Mouse (Mus musculus): Measurements from ENCODE around the gene Rbm4. TPM values are rescaled to one million over a fixed set of nuclear protein-coding genes. Genes with fewer than 3 reads are reported as not detected.

Gene Rbm4
- polyA plus RNA-seq (2012; ENCODE audit: insufficient read depth, insufficient read length, low replicate concordance, missing spikeins) = 103 TPM in 1 of 2 replicates, not detected in the other

GRCm38 (mm10) chr19:4793831-4794422, at the start of gene Rbm4:
TSS of gene Rbm4 (minus strand) at chr19:4793901.
- Histone ChIP-seq H3K27ac (ENCODE audit: insufficient read depth, low read depth, low read length) (peak within 1 kb of the TSS; percentile 66; the same call in 1 of the 2 replicates), H3K4me1 (ENCODE audit: control insufficient read depth, insufficient read depth, low read length) (peaks cover 7% of the 10 kb centered on the region), H3K4me3 (ENCODE audit: insufficient read depth, low read depth, low read length) (peak within 1 kb of the TSS; percentile 90)
- TF ChIP-seq CTCF (IDR thresholded peaks at IDR 0.05; ENCODE audit: insufficient read depth, low read depth, low read length) (no peak), POLR2A (IDR thresholded peaks at IDR 0.05; ENCODE audit: insufficient read depth, low read depth, low read length) (peak; percentile 46; the same call in 1 of the 2 replicates)
- under 1% methylated on average over 31 of the region's 31 CpGs for WGBS

GRCm38 (mm10) chr19:4842611-4843010, 48.9 kb upstream of the Rbm4 start:
- H3K4me3 ChIP-seq (ENCODE audit: insufficient read depth, low read depth, low read length) = no peak overlapping the region
- TF ChIP-seq CTCF (IDR thresholded peaks at IDR 0.05; ENCODE audit: insufficient read depth, low read depth, low read length) (no peak), POLR2A (IDR thresholded peaks at IDR 0.05; ENCODE audit: insufficient read depth, low read depth, low read length) (no peak)
- peaks cover 6% of the 10 kb centered on the region; the same call in 1 of the 2 replicates for H3K4me1 ChIP-seq (ENCODE audit: control insufficient read depth, insufficient read depth, low read length)
- WGBS = 74% methylated on average over 2 of the region's 2 CpGs
- no peak overlapping the region for H3K27ac ChIP-seq (ENCODE audit: insufficient read depth, low read depth, low read length)

- TF ChIP-seq CTCF (IDR thresholded peaks at IDR 0.05; ENCODE audit: insufficient read depth, low read depth, low read length) = no peak
- TF ChIP-seq POLR2A (IDR thresholded peaks at IDR 0.05; ENCODE audit: insufficient read depth, low read depth, low read length) = no peak
- Histone ChIP-seq H3K4me1 (ENCODE audit: control insufficient read depth, insufficient read depth, low read length) (peaks cover 6% of the 10 kb centered on the region; the same call in 1 of the 2 replicates), H3K4me3 (ENCODE audit: insufficient read depth, low read depth, low read length) (no peak overlapping the region), H3K27ac (ENCODE audit: insufficient read depth, low read depth, low read length) (no peak overlapping the region)
- WGBS = 83% methylated on average over 9 of the region's 9 CpGs
Measured at GRCm38 (mm10) chr19:4840848-4841247, 47.1 kb upstream of the Rbm4 start.

- TF ChIP-seq POLR2A (IDR thresholded peaks at IDR 0.05; ENCODE audit: insufficient read depth, low read depth, low read length) = no peak
- TF ChIP-seq CTCF (IDR thresholded peaks at IDR 0.05; ENCODE audit: insufficient read depth, low read depth, low read length) = no peak
- Histone ChIP-seq H3K4me1 (ENCODE audit: control insufficient read depth, insufficient read depth, low read length) (peaks cover 6% of the 10 kb centered on the region; the same call in 1 of the 2 replicates), H3K4me3 (ENCODE audit: insufficient read depth, low read depth, low read length) (peak within 1 kb of the TSS; percentile 60), H3K27ac (ENCODE audit: insufficient read depth, low read depth, low read length) (0 out of 2 replicates have a peak within 1 kb of the TSS, but pooled peaks have one; percentile 8)
- WGBS = under 1% methylated on average over 25 of the region's 25 CpGs
Measured at GRCm38 (mm10) chr19:4839149-4839548, 45.4 kb upstream of the Rbm4 start, which contains the start of the genes Ccs and Ccdc87. TSS of gene Ccs (minus strand) at chr19:4839332. TSS of gene Ccdc87 (plus strand) at chr19:4839366.

GRCm38 (mm10) chr19:4838526-4839140, 44.9 kb upstream of the Rbm4 start:
- H3K4me1 ChIP-seq (ENCODE audit: control insufficient read depth, insufficient read depth, low read length) = peaks cover 6% of the 10 kb centered on the region; the same call in 1 of the 2 replicates
- 0 out of 2 replicates have a peak overlapping the region, but pooled peaks have one; percentile 8 for H3K27ac ChIP-seq (ENCODE audit: insufficient read depth, low read depth, low read length)
- H3K4me3 ChIP-seq (ENCODE audit: insufficient read depth, low read depth, low read length) = peak overlapping the region; percentile 60
- 18% methylated on average over 10 of the region's 10 CpGs for WGBS
- TF ChIP-seq POLR2A (IDR thresholded peaks at IDR 0.05; ENCODE audit: insufficient read depth, low read depth, low read length) (no peak), CTCF (IDR thresholded peaks at IDR 0.05; ENCODE audit: insufficient read depth, low read depth, low read length) (no peak)

- no peak overlapping the region for H3K27ac ChIP-seq (ENCODE audit: insufficient read depth, low read depth, low read length)
- no peak for TF ChIP-seq POLR2A (IDR thresholded peaks at IDR 0.05; ENCODE audit: insufficient read depth, low read depth, low read length)
- no peak for TF ChIP-seq CTCF (IDR thresholded peaks at IDR 0.05; ENCODE audit: insufficient read depth, low read depth, low read length)
- 95% methylated on average over 6 of the region's 6 CpGs for WGBS
Measured at GRCm38 (mm10) chr19:4837049-4837448, 43.3 kb upstream of the Rbm4 start.

GRCm38 (mm10) chr19:4836096-4836495, 42.4 kb upstream of the Rbm4 start:
- Histone ChIP-seq H3K27ac (ENCODE audit: insufficient read depth, low read depth, low read length) (no peak overlapping the region), H3K4me3 (ENCODE audit: insufficient read depth, low read depth, low read length) (no peak overlapping the region), H3K4me1 (ENCODE audit: control insufficient read depth, insufficient read depth, low read length) (peaks cover 6% of the 10 kb centered on the region)
- TF ChIP-seq CTCF (IDR thresholded peaks at IDR 0.05; ENCODE audit: insufficient read depth, low read depth, low read length) = no peak
- TF ChIP-seq POLR2A (IDR thresholded peaks at IDR 0.05; ENCODE audit: insufficient read depth, low read depth, low read length) = no peak
- 74% methylated on average over 2 of the region's 2 CpGs for WGBS

More at GRCm38 (mm10) chr19:4837049-4837448, 43.3 kb upstream of the Rbm4 start:
- Histone ChIP-seq H3K4me1 (ENCODE audit: control insufficient read depth, insufficient read depth, low read length) (peaks cover 6% of the 10 kb centered on the region), H3K4me3 (ENCODE audit: insufficient read depth, low read depth, low read length) (no peak overlapping the region)

GRCm38 (mm10) chr19:4833977-4834376, 40.3 kb upstream of the Rbm4 start:
- no peak for TF ChIP-seq POLR2A (IDR thresholded peaks at IDR 0.05; ENCODE audit: insufficient read depth, low read depth, low read length)
- no peaks in the 10 kb centered on the region; the same call in 1 of the 2 replicates for H3K4me1 ChIP-seq (ENCODE audit: control insufficient read depth, insufficient read depth, low read length)
- no peak overlapping the region for H3K4me3 ChIP-seq (ENCODE audit: insufficient read depth, low read depth, low read length)
- 89% methylated on average over 8 of the region's 8 CpGs for WGBS
- no peak overlapping the region for H3K27ac ChIP-seq (ENCODE audit: insufficient read depth, low read depth, low read length)

- TF ChIP-seq CTCF (IDR thresholded peaks at IDR 0.05; ENCODE audit: insufficient read depth, low read depth, low read length) (no peak), POLR2A (IDR thresholded peaks at IDR 0.05; ENCODE audit: insufficient read depth, low read depth, low read length) (no peak)
- Histone ChIP-seq H3K4me3 (ENCODE audit: insufficient read depth, low read depth, low read length) (no peak overlapping the region), H3K4me1 (ENCODE audit: control insufficient read depth, insufficient read depth, low read length) (no peaks in the 10 kb centered on the region; the same call in 1 of the 2 replicates), H3K27ac (ENCODE audit: insufficient read depth, low read depth, low read length) (no peak overlapping the region)
- 40% methylated on average over 7 of the region's 7 CpGs for WGBS
Measured at GRCm38 (mm10) chr19:4829156-4829555, 35.5 kb upstream of the Rbm4 start.
